Comparison of ENCODE assay signal across 28 mouse cellular contexts in the genomic region with DNA sequence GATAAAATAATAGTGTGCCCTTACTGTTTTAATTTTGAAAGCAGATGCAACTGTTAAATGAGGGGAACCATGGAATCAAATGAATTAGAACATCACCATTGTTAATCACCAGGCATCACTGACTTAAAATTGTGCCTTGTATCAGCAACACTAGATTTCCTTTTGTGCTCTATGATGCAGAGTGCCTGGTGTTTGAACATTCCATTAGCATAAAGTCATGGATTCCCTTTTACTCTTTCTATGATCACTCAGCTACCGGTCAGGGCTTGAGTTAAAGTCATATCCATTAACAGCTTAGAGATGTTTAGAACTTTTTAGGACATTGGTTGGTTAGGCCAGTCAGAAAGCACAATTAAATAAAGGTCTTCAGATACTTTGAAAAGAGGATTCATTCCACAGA.
"Had no signal": no experiment of that assay in that cellular context is flagged by ENCODE, and none has a peak within 500 bp of the region (broad histone marks: within the 10 kb centered on the region; RNA-seq: fewer than 3 reads in every experiment).

No protein-coding gene starts in this region.

- DNase-seq: heart, postnatal 10 days; heart, postnatal 14 days; heart, postnatal 4 days; kidney, adult 11 months; kidney, adult 18-20 months; kidney, adult 2 months; kidney, adult 8-10 months; kidney, adult 9 months; kidney, postnatal 10 days; kidney, postnatal 14 days; kidney, postnatal 25 days; kidney, postnatal 36 days; kidney, postnatal 4 days; layer of hippocampus, adult 9-11 months; layer of hippocampus, postnatal 36 days had no signal

- H3K27me3 ChIP-seq: heart, embryonic 12.5 days; heart, embryonic 13.5 days; heart, embryonic 15.5 days; hindbrain, embryonic 12.5 days; hindbrain, embryonic 13.5 days; hindbrain, embryonic 15.5 days; intestine, embryonic 15.5 days; kidney, embryonic 15.5 days had no signal

- ATAC-seq: hindbrain, embryonic 16.5 days; hindbrain, postnatal 0 days; inflammation-experienced regulatory T-cells, adult 6 months; intestine, embryonic 15.5 days; intestine, embryonic 16.5 days; intestine, postnatal 0 days had no signal
